Mouse (Mus musculus) midbrain, embryonic 15.5 days (tissue): ENCODE results near the gene Dpysl4. TPM values are rescaled to one million over a fixed set of nuclear protein-coding genes. Genes with fewer than 3 reads are reported as not detected.

ENCODE experiments used
- ATAC-seq: fragments of 200-750 bp; cut with Nextera tagmentation; replicated peaks from 2 replicates; pipeline ENCODE4 v1.8.0; 2017; ENCODE audit warnings: moderate TSS enrichment
- H3K27ac ChIP-seq: fragments of 300-500 bp; sonication (generic); 2 replicates; pipeline ENCODE4 v1.5.1; 2015; ENCODE audit warnings: mild to moderate bottlenecking, inconsistent platforms
- H3K27me3 ChIP-seq: fragments of 300-500 bp; sonication (generic); replicated peaks from 2 replicates; pipeline ENCODE4 v1.6.1; 2015; ENCODE audit warnings: inconsistent platforms
- H3K36me3 ChIP-seq: fragments of 300-500 bp; sonication (generic); replicated peaks from 2 replicates; pipeline ENCODE4 v1.6.1; 2015; ENCODE audit warnings: inconsistent platforms
- H3K4me1 ChIP-seq: fragments of 300-500 bp; sonication (generic); 2 replicates; pipeline ENCODE4 v1.6.1; 2015; ENCODE audit warnings: inconsistent platforms
- H3K4me2 ChIP-seq: fragments of 300-500 bp; sonication (generic); 2 replicates; pipeline ENCODE4 v1.6.1; 2015; ENCODE audit warnings: inconsistent platforms, mild to moderate bottlenecking, moderate library complexity
- H3K4me3 ChIP-seq: fragments of 300-500 bp; sonication (generic); 2 replicates; pipeline ENCODE4 v1.5.1; 2015; ENCODE audit warnings: mild to moderate bottlenecking, inconsistent platforms
- H3K9ac ChIP-seq: fragments of 300-500 bp; sonication (generic); 2 replicates; pipeline ENCODE4 v1.6.1; 2015; ENCODE audit warnings: mild to moderate bottlenecking, inconsistent platforms
- H3K9me3 ChIP-seq: fragments of 300-500 bp; sonication (generic); 2 replicates; pipeline ENCODE4 v1.6.1; 2016; ENCODE audit warnings: inconsistent platforms
- WGBS: fragments of 180-500 bp; shearing (Covaris S2); methylation state at CpG from one replicate; pipeline ENCODE4 v1.1.7; 2015; ENCODE audit warnings: mixed read lengths; 5-methylcytosine and 5-hydroxymethylcytosine counted together
- polyA plus RNA-seq: library from polyadenylated mRNA; unstranded; fragments of >200 nt; fragmentation: Nextera tagmentation; extraction: Ambion mirVana; gene quantifications from 2 replicates; pipeline ENCODE4 v1.2.1, GENCODE M21; 2015

Gene Dpysl4
- polyA plus RNA-seq, 1 experiment from 2014 or later = 186 TPM

- no peak overlapping the region for H3K4me2 ChIP-seq
- H3K4me3 ChIP-seq = no peak overlapping the region
- no peak for ATAC-seq
- peaks cover 14% of the 10 kb centered on the region for H3K36me3 ChIP-seq
- 78% methylated on average over 10 of the region's 10 CpGs for WGBS
- no peaks in the 10 kb centered on the region for H3K27me3 ChIP-seq
- no peaks in the 10 kb centered on the region for H3K9me3 ChIP-seq
- no peak overlapping the region; the same call in 1 of the 2 replicates for H3K27ac ChIP-seq
- H3K4me1 ChIP-seq = no peaks in the 10 kb centered on the region
- H3K9ac ChIP-seq = no peak overlapping the region
Observed at GRCm38 (mm10) chr7:139101286-139101804, 15.5 kb downstream of the Dpysl4 start.

- 85% methylated on average over 3 of the region's 3 CpGs for WGBS
- Histone ChIP-seq H3K27me3 (no peaks in the 10 kb centered on the region), H3K4me3 (no peak overlapping the region), H3K4me2 (no peak overlapping the region), H3K27ac (0 out of 2 replicates have a peak overlapping the region, but pooled peaks have one; percentile 39), H3K9ac (no peak overlapping the region), H3K4me1 (no peaks in the 10 kb centered on the region), H3K9me3 (no peaks in the 10 kb centered on the region), H3K36me3 (peaks cover 11% of the 10 kb centered on the region)
- no peak for ATAC-seq
Observed at GRCm38 (mm10) chr7:139101826-139102225, 16.0 kb downstream of the Dpysl4 start.

- 0 out of 2 replicates have a peak, but pooled peaks cover 3% of the 10 kb centered on the region for H3K36me3 ChIP-seq
- 56% methylated on average over 10 of the region's 10 CpGs for WGBS
- no peaks in the 10 kb centered on the region for H3K4me1 ChIP-seq
- H3K27me3 ChIP-seq = no peaks in the 10 kb centered on the region
- H3K9me3 ChIP-seq = no peaks in the 10 kb centered on the region
- H3K4me2 ChIP-seq = no peak overlapping the region
- no peak overlapping the region for H3K27ac ChIP-seq
- H3K9ac ChIP-seq = no peak overlapping the region
- peak; percentile 15; the same call in 1 of the 2 replicates for ATAC-seq
- no peak overlapping the region for H3K4me3 ChIP-seq
Observed at GRCm38 (mm10) chr7:139103960-139104381, 18.2 kb downstream of the Dpysl4 start.

GRCm38 (mm10) chr7:139105076-139105475 lies 19.3 kb downstream of the Dpysl4 start:
- Histone ChIP-seq H3K9me3 (no peaks in the 10 kb centered on the region), H3K9ac (no peak overlapping the region), H3K36me3 (no peaks in the 10 kb centered on the region), H3K4me2 (no peak overlapping the region), H3K27ac (no peak overlapping the region), H3K27me3 (no peaks in the 10 kb centered on the region), H3K4me1 (no peaks in the 10 kb centered on the region), H3K4me3 (no peak overlapping the region)
- WGBS = 80% methylated on average over 5 of the region's 5 CpGs
- no peak for ATAC-seq

- Histone ChIP-seq H3K27ac (no peak overlapping the region), H3K4me1 (no peaks in the 10 kb centered on the region), H3K4me3 (no peak overlapping the region), H3K27me3 (no peaks in the 10 kb centered on the region), H3K36me3 (no peaks in the 10 kb centered on the region), H3K9me3 (no peaks in the 10 kb centered on the region), H3K4me2 (no peak overlapping the region), H3K9ac (no peak overlapping the region)
- no peak for ATAC-seq
- 86% methylated on average over 7 of the region's 7 CpGs for WGBS
Observed at GRCm38 (mm10) chr7:139105705-139106104, 19.9 kb downstream of the Dpysl4 start.

- H3K9ac ChIP-seq = no peak overlapping the region
- no peak overlapping the region for H3K27ac ChIP-seq
- no peaks in the 10 kb centered on the region for H3K36me3 ChIP-seq
- 83% methylated on average over 9 of the region's 9 CpGs for WGBS
- no peaks in the 10 kb centered on the region for H3K27me3 ChIP-seq
- no peak for ATAC-seq
- H3K9me3 ChIP-seq = no peaks in the 10 kb centered on the region
- H3K4me2 ChIP-seq = no peak overlapping the region
- no peaks in the 10 kb centered on the region for H3K4me1 ChIP-seq
- no peak overlapping the region for H3K4me3 ChIP-seq
Observed at GRCm38 (mm10) chr7:139107908-139108650, 22.3 kb downstream of the Dpysl4 start.

- H3K36me3 ChIP-seq = no peaks in the 10 kb centered on the region
- 46% methylated on average over 13 of the region's 13 CpGs for WGBS
- H3K9me3 ChIP-seq = no peaks in the 10 kb centered on the region
- H3K27ac ChIP-seq = no peak overlapping the region
- H3K4me1 ChIP-seq = no peaks in the 10 kb centered on the region
- ATAC-seq = peak; percentile 79
- no peak overlapping the region for H3K4me2 ChIP-seq
- H3K27me3 ChIP-seq = no peaks in the 10 kb centered on the region
- no peak overlapping the region for H3K4me3 ChIP-seq
- no peak overlapping the region for H3K9ac ChIP-seq
Observed at GRCm38 (mm10) chr7:139119152-139119774, 33.5 kb downstream of the Dpysl4 start.

- Histone ChIP-seq H3K9me3 (no peaks in the 10 kb centered on the region), H3K36me3 (no peaks in the 10 kb centered on the region), H3K27me3 (no peaks in the 10 kb centered on the region), H3K4me2 (no peak overlapping the region), H3K9ac (no peak overlapping the region), H3K27ac (no peak overlapping the region), H3K4me3 (no peak overlapping the region), H3K4me1 (no peaks in the 10 kb centered on the region)
- ATAC-seq = 0 out of 2 replicates have a peak, but pooled peaks have one; percentile 63
- 73% methylated on average over 2 of the region's 2 CpGs for WGBS
Observed at GRCm38 (mm10) chr7:139119775-139120153, 34.0 kb downstream of the Dpysl4 start.

GRCm38 (mm10) chr7:139125881-139126280 lies 40.1 kb downstream of the Dpysl4 start:
- H3K4me3 ChIP-seq = no peak overlapping the region
- peaks cover 4% of the 10 kb centered on the region; the same call in 1 of the 2 replicates for H3K4me1 ChIP-seq
- no peak overlapping the region for H3K4me2 ChIP-seq
- WGBS = 93% methylated on average over 4 of the region's 4 CpGs
- no peaks in the 10 kb centered on the region for H3K27me3 ChIP-seq
- no peak overlapping the region for H3K9ac ChIP-seq
- no peaks in the 10 kb centered on the region for H3K9me3 ChIP-seq
- no peak overlapping the region for H3K27ac ChIP-seq
- no peak for ATAC-seq
- no peaks in the 10 kb centered on the region for H3K36me3 ChIP-seq

GRCm38 (mm10) chr7:139126549-139126948 lies 40.7 kb downstream of the Dpysl4 start:
- WGBS = 58% methylated on average over 7 of the region's 7 CpGs

GRCm38 (mm10) chr7:139128994-139129393 lies 43.2 kb downstream of the Dpysl4 start:
- H3K9me3 ChIP-seq = no peaks in the 10 kb centered on the region
- 88% methylated on average over 4 of the region's 4 CpGs for WGBS
- no peak overlapping the region for H3K27ac ChIP-seq
- ATAC-seq = no peak
- H3K36me3 ChIP-seq = no peaks in the 10 kb centered on the region
- peaks cover 4% of the 10 kb centered on the region; the same call in 1 of the 2 replicates for H3K4me1 ChIP-seq
- H3K4me2 ChIP-seq = no peak overlapping the region
- H3K27me3 ChIP-seq = no peaks in the 10 kb centered on the region
- no peak overlapping the region for H3K4me3 ChIP-seq
- no peak overlapping the region for H3K9ac ChIP-seq

More at GRCm38 (mm10) chr7:139126549-139126948, 40.7 kb downstream of the Dpysl4 start:
- Histone ChIP-seq H3K9ac (no peak overlapping the region), H3K27ac (no peak overlapping the region), H3K9me3 (no peaks in the 10 kb centered on the region), H3K36me3 (no peaks in the 10 kb centered on the region), H3K4me3 (no peak overlapping the region), H3K4me2 (no peak overlapping the region), H3K4me1 (peaks cover 4% of the 10 kb centered on the region; the same call in 1 of the 2 replicates), H3K27me3 (no peaks in the 10 kb centered on the region)
- no peak for ATAC-seq

GRCm38 (mm10) chr7:139130361-139130760 lies 44.6 kb downstream of the Dpysl4 start:
- Histone ChIP-seq H3K4me3 (no peak overlapping the region), H3K4me1 (peaks cover 4% of the 10 kb centered on the region; the same call in 1 of the 2 replicates), H3K9me3 (no peaks in the 10 kb centered on the region), H3K27ac (no peak overlapping the region), H3K27me3 (no peaks in the 10 kb centered on the region), H3K4me2 (no peak overlapping the region), H3K9ac (no peak overlapping the region), H3K36me3 (no peaks in the 10 kb centered on the region)
- 47% methylated on average over 6 of the region's 6 CpGs for WGBS
- no peak for ATAC-seq
